Mouse (Mus musculus) fat pad, adult 2 months (tissue): ENCODE measurements around the gene Dennd4c.

Experiments
- DNase-seq: peaks from one replicate; pipeline ENCODE4 v3.0.0-alpha.2; 2011; ENCODE audit warnings: low read depth, low spot score; ENCODE audit errors: extremely low read depth

Dennd4c gene

GRCm38 (mm10) chr4:86879477-86879876, 131.1 kb downstream of the Dennd4c start:
- no peak for DNase-seq

GRCm38 (mm10) chr4:86881178-86881577, 132.8 kb downstream of the Dennd4c start:
- DNase-seq: peak; percentile 97

- no peak for DNase-seq
Measured at GRCm38 (mm10) chr4:86882413-86882812, 134.1 kb downstream of the Dennd4c start.

GRCm38 (mm10) chr4:86884945-86885344, 136.6 kb downstream of the Dennd4c start:
- no peak for DNase-seq

- no peak for DNase-seq
Measured at GRCm38 (mm10) chr4:86885790-86886159, 137.4 kb downstream of the Dennd4c start.

GRCm38 (mm10) chr4:86886160-86886878, 138.0 kb downstream of the Dennd4c start:
- no peak for DNase-seq

- no peak for DNase-seq
Measured at GRCm38 (mm10) chr4:86887879-86888278, 139.5 kb downstream of the Dennd4c start.

GRCm38 (mm10) chr4:86897411-86897810, 149.1 kb downstream of the Dennd4c start:
- peak; percentile 74 for DNase-seq

- DNase-seq: no peak
Measured at GRCm38 (mm10) chr4:86898791-86899474, 150.6 kb downstream of the Dennd4c start.
